In the genomic region with DNA sequence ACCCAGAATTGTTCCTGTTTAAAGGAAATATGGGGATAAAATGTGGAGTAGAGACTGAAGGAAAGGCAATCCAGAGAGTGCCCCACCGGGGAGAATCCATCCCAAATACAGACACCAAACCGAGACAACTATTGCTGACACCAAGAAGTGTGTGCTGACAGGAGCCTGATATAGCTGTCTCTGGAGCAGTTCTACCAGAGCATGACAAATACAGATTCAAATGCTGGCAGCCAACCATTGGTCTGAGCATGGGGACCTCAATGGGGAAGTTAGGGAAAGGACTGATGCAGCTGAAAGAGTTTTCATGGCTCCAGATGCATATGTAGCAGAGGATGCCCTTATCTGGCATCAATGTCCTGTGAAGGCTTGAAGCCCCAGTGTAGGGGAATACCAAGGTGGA, we compare ENCODE assay signal across 15 mouse cellular contexts.
"Had no signal": no experiment of that assay in that cellular context is flagged by ENCODE, and none has a peak within 500 bp of the region (broad histone marks: within the 10 kb centered on the region; RNA-seq: fewer than 3 reads in every experiment).

No protein-coding gene starts in this region.

- H3K36me3 ChIP-seq: limb, embryonic 13.5 days; midbrain, embryonic 10.5 days; midbrain, embryonic 15.5 days; neural tube, embryonic 12.5 days had no signal

- H3K9ac ChIP-seq: limb, embryonic 13.5 days; liver, embryonic 14.5 days; midbrain, embryonic 15.5 days; neural tube, embryonic 12.5 days had no signal

- ATAC-seq: lung, postnatal 0 days; midbrain, embryonic 15.5 days had no signal

- H3K27me3 ChIP-seq: limb, embryonic 13.5 days; midbrain, embryonic 15.5 days; neural tube, embryonic 12.5 days had no signal

- DNase-seq: kidney, postnatal 25 days; layer of hippocampus, postnatal 36 days; left cerebral cortex, postnatal 4 days; lung, adult 2 months; lung, postnatal 36 days; right cerebral cortex, postnatal 4 days; spleen, adult 18-20 months; thymus, adult 18-20 months; thymus, postnatal 14 days had no signal

- H3K4me1 ChIP-seq: limb, embryonic 13.5 days; midbrain, embryonic 10.5 days; midbrain, embryonic 15.5 days; neural tube, embryonic 12.5 days had no signal

- H3K4me3 ChIP-seq: limb, embryonic 13.5 days; midbrain, embryonic 10.5 days; midbrain, embryonic 15.5 days; neural tube, embryonic 12.5 days had no signal

- H3K4me2 ChIP-seq: limb, embryonic 13.5 days; midbrain, embryonic 15.5 days; neural tube, embryonic 12.5 days had no signal

- H3K9me3 ChIP-seq: limb, embryonic 13.5 days; midbrain, embryonic 10.5 days; midbrain, embryonic 15.5 days; neural tube, embryonic 12.5 days had no signal

- H3K27ac ChIP-seq: limb, embryonic 13.5 days; liver, embryonic 14.5 days; midbrain, embryonic 10.5 days; midbrain, embryonic 15.5 days; neural tube, embryonic 12.5 days had no signal
